Mouse (Mus musculus) megakaryocyte, embryonic 14.5 days (primary cell): ENCODE measurements at regions not wholly inside any gene's neighbourhood (a gene's known extent, or its start where the extent isn't known, plus 50 kb on each side); places are given as distances from the start of the nearest gene placed in this dataset.

ENCODE experiments used
- H3K27me3 ChIP-seq: replicated peaks from 2 replicates; pipeline ENCODE3; 2012; ENCODE audit warnings: inconsistent platforms
- H3K36me3 ChIP-seq: replicated peaks from 2 replicates; pipeline ENCODE3; 2012; ENCODE audit warnings: low read length, inconsistent platforms, mixed read lengths
- H3K4me1 ChIP-seq: 2 replicates; pipeline ENCODE4 v1.6.1; 2012; ENCODE audit warnings: inconsistent platforms
- H3K4me3 ChIP-seq: replicated peaks from 2 replicates; pipeline ENCODE3; 2012; ENCODE audit warnings: moderate library complexity, mild to moderate bottlenecking, inconsistent platforms
- H3K9me3 ChIP-seq: 2 replicates; pipeline ENCODE4 v1.6.1; 2012; ENCODE audit warnings: inconsistent platforms
- FLI1 ChIP-seq: IDR thresholded peaks from 2 replicates; pipeline ENCODE4 v1.6.1; 2012; ENCODE audit warnings: low read length, inconsistent platforms, mixed read lengths
- GATA1 ChIP-seq: IDR thresholded peaks from 3 replicates; pipeline ENCODE4 v1.6.1; 2012; ENCODE audit warnings: mixed read lengths, low read length, inconsistent platforms, borderline replicate concordance

- Histone ChIP-seq H3K9me3 (peaks cover 5% of the 10 kb centered on the region), H3K36me3 (no peaks in the 10 kb centered on the region), H3K4me1 (no peaks in the 10 kb centered on the region), H3K4me3 (no peak overlapping the region), H3K27me3 (no peaks in the 10 kb centered on the region)
- TF ChIP-seq FLI1: no peak
- no peak for TF ChIP-seq GATA1
These were observed 56.9 kb upstream of the Pik3r1 start for GRCm38 (mm10) chr13:101824962-101825361.

GRCm38 (mm10) chr13:101831872-101832629 lies 64.0 kb upstream of the Pik3r1 start:
- no peak overlapping the region for H3K4me3 ChIP-seq
- H3K36me3 ChIP-seq: no peaks in the 10 kb centered on the region
- no peaks in the 10 kb centered on the region for H3K4me1 ChIP-seq
- TF ChIP-seq FLI1: no peak
- no peak for TF ChIP-seq GATA1
- H3K27me3 ChIP-seq: no peaks in the 10 kb centered on the region
- no peaks in the 10 kb centered on the region for H3K9me3 ChIP-seq

DNA sequence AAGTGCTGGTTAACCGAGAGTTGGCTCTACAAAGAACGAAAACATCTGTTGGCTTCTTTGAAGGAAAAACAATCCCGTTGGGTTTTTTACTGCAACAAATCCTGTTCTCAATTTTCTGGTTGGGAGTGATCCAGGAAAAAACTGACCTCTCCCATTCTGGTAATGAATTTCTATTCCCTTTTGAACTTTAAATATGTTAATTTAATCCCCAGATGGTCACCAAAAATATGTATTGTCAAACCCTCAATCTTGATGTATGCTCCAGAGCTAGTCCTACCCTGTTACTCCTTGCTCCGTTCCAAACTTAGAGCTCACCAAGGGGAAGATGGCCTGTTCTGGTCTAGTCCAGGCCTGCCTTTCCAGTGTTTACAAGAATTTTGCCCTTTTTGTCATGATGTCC lies 66.5 kb upstream of the Pik3r1 start:
- no peak for TF ChIP-seq FLI1
- no peak for TF ChIP-seq GATA1
- Histone ChIP-seq H3K9me3 (no peaks in the 10 kb centered on the region), H3K27me3 (no peaks in the 10 kb centered on the region), H3K36me3 (no peaks in the 10 kb centered on the region), H3K4me1 (no peaks in the 10 kb centered on the region), H3K4me3 (no peak overlapping the region)

GRCm38 (mm10) chr13:101836992-101837391 lies 69.0 kb upstream of the Pik3r1 start:
- TF ChIP-seq GATA1 (no peak), FLI1 (no peak)
- H3K36me3 ChIP-seq: no peaks in the 10 kb centered on the region
- no peak overlapping the region for H3K4me3 ChIP-seq
- H3K27me3 ChIP-seq: no peaks in the 10 kb centered on the region
- no peaks in the 10 kb centered on the region for H3K4me1 ChIP-seq
- no peaks in the 10 kb centered on the region for H3K9me3 ChIP-seq

DNA sequence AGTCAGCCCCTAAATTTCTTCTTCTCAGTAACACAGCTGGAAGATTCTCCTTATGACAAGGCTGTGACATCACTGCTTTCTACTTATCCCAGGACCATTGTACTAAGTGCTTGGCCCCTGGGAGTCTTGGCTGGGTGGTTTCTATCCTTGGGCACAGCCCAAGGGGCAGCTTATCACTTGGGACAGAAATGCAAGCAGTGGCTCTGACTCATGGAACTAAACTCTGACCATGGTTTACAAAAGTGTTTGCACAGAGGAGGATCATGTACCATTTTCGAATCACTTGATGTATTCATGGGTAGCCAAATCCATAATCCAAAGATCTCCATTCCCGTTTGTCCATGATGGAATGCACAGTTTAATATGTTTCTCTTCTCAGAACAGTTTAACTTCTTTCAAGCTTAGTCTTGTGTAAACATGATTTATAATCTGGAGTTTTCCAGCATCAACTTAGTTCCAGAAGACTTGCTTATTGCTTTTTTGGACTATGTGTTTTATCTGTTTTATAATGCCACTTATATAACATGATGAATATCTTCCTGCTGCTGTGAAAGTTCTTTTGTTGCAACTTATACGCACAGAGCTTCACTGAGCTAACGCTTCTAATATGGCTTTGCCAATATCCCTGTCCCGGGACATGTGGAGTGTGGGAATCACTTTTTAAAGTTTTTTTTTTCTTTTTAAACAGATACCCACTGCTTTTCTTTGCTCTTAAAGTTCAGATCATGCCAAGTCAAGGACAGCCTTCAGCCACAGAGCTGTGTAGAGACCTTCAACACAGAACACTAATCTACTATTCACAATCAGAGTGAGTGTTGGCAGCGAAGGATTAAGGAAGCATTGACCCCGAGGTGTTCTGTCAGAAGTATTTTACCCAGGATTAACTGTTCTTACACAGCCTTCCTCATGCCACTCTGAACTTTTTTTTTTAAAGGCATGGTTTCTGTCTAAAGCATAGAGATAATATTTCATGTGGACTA lies 76.7 kb upstream of the Pik3r1 start:
- H3K4me1 ChIP-seq: no peaks in the 10 kb centered on the region
- H3K9me3 ChIP-seq: no peaks in the 10 kb centered on the region
- peaks cover 5% of the 10 kb centered on the region for H3K27me3 ChIP-seq
- no peak for TF ChIP-seq GATA1
- no peak overlapping the region for H3K4me3 ChIP-seq
- no peaks in the 10 kb centered on the region for H3K36me3 ChIP-seq

DNA sequence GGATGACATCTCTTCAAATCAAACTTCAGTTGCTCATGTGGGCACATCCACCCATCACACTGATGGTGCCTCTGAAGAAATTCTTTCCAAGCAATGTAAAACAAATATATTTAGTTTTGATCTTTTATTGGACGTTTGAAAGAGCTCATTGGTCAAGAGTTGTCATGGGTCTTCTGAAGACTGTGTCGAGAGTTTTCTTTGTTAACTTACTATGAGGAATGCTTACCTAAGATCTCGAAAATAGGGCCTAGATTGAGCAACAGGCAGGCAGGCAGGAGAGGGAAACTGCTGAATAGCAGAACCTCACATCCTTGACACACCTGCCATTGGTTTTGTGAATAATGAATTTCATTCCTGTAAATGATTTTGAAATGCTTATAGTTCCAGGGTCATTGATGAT lies 78.0 kb upstream of the Pik3r1 start:
- H3K36me3 ChIP-seq: no peaks in the 10 kb centered on the region

GRCm38 (mm10) chr13:101847879-101848600 lies 80.0 kb upstream of the Pik3r1 start:
- peaks cover 3% of the 10 kb centered on the region for H3K27me3 ChIP-seq
- H3K4me3 ChIP-seq: no peak overlapping the region
- H3K36me3 ChIP-seq: no peaks in the 10 kb centered on the region
- no peaks in the 10 kb centered on the region for H3K4me1 ChIP-seq
- no peaks in the 10 kb centered on the region for H3K9me3 ChIP-seq
- TF ChIP-seq GATA1 (no peak), FLI1 (no peak)

More for the DNA sequence above, 78.0 kb upstream of the Pik3r1 start:
- Histone ChIP-seq H3K4me3 (no peak overlapping the region), H3K27me3 (peaks cover 5% of the 10 kb centered on the region), H3K4me1 (no peaks in the 10 kb centered on the region), H3K9me3 (no peaks in the 10 kb centered on the region)
- no peak for TF ChIP-seq FLI1
- no peak for TF ChIP-seq GATA1

DNA sequence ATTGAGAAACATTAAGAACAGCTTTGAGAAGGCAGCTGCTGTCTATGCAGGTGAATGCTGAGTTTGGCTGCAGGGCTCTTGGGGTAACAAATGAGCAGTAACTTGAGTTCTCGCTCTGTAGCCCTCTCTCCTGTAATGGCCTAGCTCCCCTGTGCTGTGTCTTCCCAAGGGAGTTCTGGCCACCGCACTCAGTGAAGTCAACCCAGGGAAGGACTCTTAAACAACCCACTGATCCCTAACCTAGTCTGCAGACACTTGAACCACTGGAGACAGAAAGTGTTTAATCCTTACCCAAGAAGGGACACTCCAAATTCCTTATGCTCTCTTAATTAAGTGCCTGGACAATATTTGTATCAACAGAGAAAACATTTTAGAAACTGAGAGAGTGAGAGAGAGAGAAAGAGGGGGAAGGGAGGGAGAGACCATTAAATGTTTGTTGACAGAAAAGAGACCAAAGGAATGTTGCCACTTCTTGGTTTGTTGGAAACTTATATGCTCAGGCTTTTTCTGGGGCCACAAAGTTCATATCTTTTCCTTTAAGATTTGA lies 80.7 kb upstream of the Pik3r1 start:
- no peak for TF ChIP-seq GATA1
- no peak for TF ChIP-seq FLI1
- H3K27me3 ChIP-seq: peaks cover 3% of the 10 kb centered on the region
- H3K4me3 ChIP-seq: no peak overlapping the region
- no peaks in the 10 kb centered on the region for H3K36me3 ChIP-seq
- no peaks in the 10 kb centered on the region for H3K9me3 ChIP-seq
- no peaks in the 10 kb centered on the region for H3K4me1 ChIP-seq

- TF ChIP-seq FLI1 (no peak), GATA1 (no peak)
- H3K9me3 ChIP-seq: no peaks in the 10 kb centered on the region
- H3K27me3 ChIP-seq: peaks cover 3% of the 10 kb centered on the region
- H3K4me3 ChIP-seq: no peak overlapping the region
- H3K36me3 ChIP-seq: no peaks in the 10 kb centered on the region
- H3K4me1 ChIP-seq: no peaks in the 10 kb centered on the region
These were observed 81.4 kb upstream of the Pik3r1 start for GRCm38 (mm10) chr13:101849416-101849815.
